Comparison of ENCODE assay signal across 8 mouse cellular contexts in genomic region chr2:131209969-131210792, GRCm38 (mm10). TPM values are rescaled to one million over a fixed set of nuclear protein-coding genes. Genes with fewer than 3 reads are reported as not detected.
A peak's percentile ranks its signal among the peaks of the same experiment; 100 is the strongest.
DNase-seq lines count a peak whose midpoint lies in the region; ATAC-seq and TF ChIP-seq lines count a peak whose summit lies in the region.

No protein-coding gene starts in this region.

- H3K27ac ChIP-seq in brown adipose tissue, adult 24 weeks (replicated peaks; ENCODE audit: low read depth, low read length) = peak overlapping the region; percentile 96
- peak overlapping the region; percentile 93 for H3K27ac ChIP-seq in heart, embryonic 13.5 days (replicated peaks)
- peak overlapping the region; percentile 92 for H3K27ac ChIP-seq in kidney, postnatal 0 days
- H3K27ac ChIP-seq in liver, embryonic 11.5 days (ENCODE audit: low read depth, low read length) = peak overlapping the region; percentile 67

- H3ac ChIP-seq in myocyte (ENCODE audit: control insufficient read depth, insufficient read length) = peak overlapping the region; percentile 13

- H3K36me3 ChIP-seq in heart, embryonic 13.5 days = peaks cover 26% of the 10 kb centered on the region
- H3K36me3 ChIP-seq in kidney, postnatal 0 days (ENCODE audit: insufficient read depth, low read length) = 0 out of 2 replicates have a peak, but pooled peaks cover 8% of the 10 kb centered on the region
- H3K36me3 ChIP-seq in liver, embryonic 11.5 days (ENCODE audit: control insufficient read depth, insufficient read depth, low read length) = no peaks in the 10 kb centered on the region
- H3K36me3 ChIP-seq in myocyte (ENCODE audit: control insufficient read depth, insufficient read depth) = no peaks in the 10 kb centered on the region

- H3K9me3 ChIP-seq in heart, embryonic 13.5 days = no peaks in the 10 kb centered on the region
- no peaks in the 10 kb centered on the region for H3K9me3 ChIP-seq in kidney, postnatal 0 days (replicated peaks; ENCODE audit: low read length)
- H3K9me3 ChIP-seq in liver, embryonic 11.5 days (ENCODE audit: control insufficient read depth, low read length) = no peaks in the 10 kb centered on the region

- TF ChIP-seq POLR2A in myocyte (IDR thresholded peaks at IDR 0.05; ENCODE audit: insufficient read length, low read depth) = peak; percentile 89

- DNase-seq in kidney, postnatal 0 days (ENCODE audit: low spot score) = peak; percentile 97
- peak; percentile 96 for DNase-seq in liver, embryonic 11.5 days (ENCODE audit: low spot score)
- peak; percentile 94 to 97 for DNase-seq in spleen, postnatal 4 days (ENCODE audit: low spot score in 2 of 2)

- ATAC-seq in CD4-positive, CD25-positive, alpha-beta regulatory T cell, adult 4 months = peak; percentile 98
- ATAC-seq in erythroid progenitor cell, adult 5-6 weeks (replicated peaks; ENCODE audit: low FRiP score, poor library complexity, severe bottlenecking) = peak; percentile 76
- peak; percentile 95 for ATAC-seq in heart, embryonic 13.5 days (ENCODE audit: extremely low read depth, insufficient number of reproducible peaks, low FRiP score, low TSS enrichment)
- ATAC-seq in kidney, postnatal 0 days (replicated peaks; ENCODE audit: low FRiP score, low read depth) = peak; percentile 96
- ATAC-seq in liver, embryonic 11.5 days (replicated peaks; ENCODE audit: low FRiP score) = peak; percentile 83

- no peaks in the 10 kb centered on the region for H3K27me3 ChIP-seq in heart, embryonic 13.5 days (replicated peaks)
- no peaks in the 10 kb centered on the region for H3K27me3 ChIP-seq in kidney, postnatal 0 days (ENCODE audit: insufficient read depth, low read length)
- no peaks in the 10 kb centered on the region for H3K27me3 ChIP-seq in liver, embryonic 11.5 days (replicated peaks; ENCODE audit: control insufficient read depth, insufficient read depth, low read length)
- H3K27me3 ChIP-seq in myocyte (ENCODE audit: control insufficient read depth, insufficient read depth, insufficient read length) = no peaks in the 10 kb centered on the region

- 1% methylated on average over 50 of the region's 50 CpGs for WGBS in heart, embryonic 13.5 days
- WGBS in kidney, postnatal 0 days = under 1% methylated on average over 50 of the region's 50 CpGs
- 1% methylated on average over 50 of the region's 50 CpGs for WGBS in liver, embryonic 11.5 days

- H3K79me2 ChIP-seq in myocyte (ENCODE audit: control insufficient read depth, insufficient read depth) = peaks cover 6% of the 10 kb centered on the region

- H3K4me1 ChIP-seq in brown adipose tissue, adult 24 weeks (ENCODE audit: control insufficient read depth, insufficient read depth, insufficient read length, low read length) = peaks cover 27% of the 10 kb centered on the region
- H3K4me1 ChIP-seq in heart, embryonic 13.5 days = peaks cover 43% of the 10 kb centered on the region
- peaks cover 13% of the 10 kb centered on the region; the same call in 1 of the 2 replicates for H3K4me1 ChIP-seq in kidney, postnatal 0 days (replicated peaks; ENCODE audit: insufficient read depth, low read length)
- peaks cover 60% of the 10 kb centered on the region for H3K4me1 ChIP-seq in liver, embryonic 11.5 days (replicated peaks; ENCODE audit: control insufficient read depth, insufficient read depth, low read length)

- TF ChIP-seq CTCF in kidney, postnatal 0 days (IDR thresholded peaks at IDR 0.05; ENCODE audit: low read depth) = peak; percentile 99

- peak overlapping the region; percentile 82 for H3K4me2 ChIP-seq in heart, embryonic 13.5 days
- H3K4me2 ChIP-seq in kidney, postnatal 0 days (ENCODE audit: low read length) = peak overlapping the region; percentile 65
- H3K4me2 ChIP-seq in liver, embryonic 11.5 days = peak overlapping the region; percentile 88
- H3K4me2 ChIP-seq in myocyte (ENCODE audit: low read depth) = peak overlapping the region; percentile 78

- H3K9ac ChIP-seq in heart, embryonic 13.5 days = peak overlapping the region; percentile 89
- H3K9ac ChIP-seq in kidney, postnatal 0 days (ENCODE audit: low read depth, low read length) = peak overlapping the region; percentile 76
- H3K9ac ChIP-seq in liver, embryonic 11.5 days (ENCODE audit: low read depth, low read length) = peak overlapping the region; percentile 60

- peak overlapping the region; percentile 70 for H3K4me3 ChIP-seq in brown adipose tissue, adult 24 weeks (ENCODE audit: insufficient read depth, low read depth, low read length)
- peak overlapping the region; percentile 76 for H3K4me3 ChIP-seq in heart, embryonic 13.5 days
- H3K4me3 ChIP-seq in kidney, postnatal 0 days (replicated peaks; ENCODE audit: low read depth, low read length) = peak overlapping the region; percentile 63
- H3K4me3 ChIP-seq in liver, embryonic 11.5 days (ENCODE audit: low read depth, low read length) = peak overlapping the region; percentile 67
- H3K4me3 ChIP-seq in myocyte = peak overlapping the region; percentile 48

TF ChIP-seq in myocyte, 11 proteins besides CTCF, POLR2A, EP300 and RAD21 (continues in another document):
- TF ChIP-seq MYOD1 (IDR thresholded peaks at IDR 0.05; ENCODE audit: control insufficient read depth in 1 of 3, insufficient read length in 2 of 3, low read depth in 2 of 3) (peak in 1 of 3 experiments; percentile 47), REST (IDR thresholded peaks at IDR 0.05; ENCODE audit: insufficient read depth, insufficient read length) (no peak), TCF3 (IDR thresholded peaks at IDR 0.05; ENCODE audit: insufficient read length, low read depth) (no peak), CEBPB (IDR thresholded peaks at IDR 0.05; ENCODE audit: insufficient read depth, poor library complexity, severe bottlenecking) (0 out of 2 replicates have a peak, but pooled peaks have one; percentile 42)

RNA-seq across cellular contexts. Expression of gene Ap5s1, which starts 3.3 kb away (rescaled TPM):
- 10 to 100 TPM; 23.8 to 28.5 TPM for polyA plus RNA-seq in CD4-positive, CD25-positive, alpha-beta regulatory T cell, adult 4 months (2017; shearing (Covaris generic))
- polyA plus RNA-seq in brown adipose tissue, adult 24 weeks (2012; ENCODE audit: insufficient read depth, insufficient read length, missing spikeins) = 15.9 and 26.0 TPM in 2 replicates
- 10.8 and 11.3 TPM in 2 replicates for total RNA-seq in erythroid progenitor cell, adult 5-6 weeks (2015; ENCODE audit: low replicate concordance)
- 10.9 and 11.4 TPM in 2 replicates for total RNA-seq in erythroid progenitor cell, adult 5-6 weeks (2017; ENCODE audit: low replicate concordance)
- polyA plus RNA-seq in heart, embryonic 13.5 days (2015; fragmentation: Nextera tagmentation; extraction: Ambion mirVana) = 32.0 and 35.2 TPM in 2 replicates
- polyA plus RNA-seq in kidney, postnatal 0 days (2015; fragmentation: Nextera tagmentation; extraction: Ambion mirVana) = 29.9 and 33.4 TPM in 2 replicates
- polyA plus RNA-seq in liver, embryonic 11.5 days (2014; fragmentation: Nextera tagmentation; extraction: Ambion mirVana) = 18.1 and 19.2 TPM in 2 replicates
- 33.6 TPM for polyA plus RNA-seq in myocyte (2012; fragmentation: generic; extraction: Trizol)

RNA-seq across cellular contexts. Expression of gene Spef1, which starts 23.1 kb away (rescaled TPM):
- polyA plus RNA-seq in CD4-positive, CD25-positive, alpha-beta regulatory T cell, adult 4 months (2017; shearing (Covaris generic)) = under 1 TPM; 0.34 to 0.79 TPM
- polyA plus RNA-seq in brown adipose tissue, adult 24 weeks (2012; ENCODE audit: insufficient read depth, insufficient read length, missing spikeins) = 5.3 and 9.2 TPM in 2 replicates
- total RNA-seq in erythroid progenitor cell, adult 5-6 weeks (2015; ENCODE audit: low replicate concordance) = 4.6 and 4.7 TPM in 2 replicates
- total RNA-seq in erythroid progenitor cell, adult 5-6 weeks (2017; ENCODE audit: low replicate concordance) = 4.1 and 6.4 TPM in 2 replicates
- polyA plus RNA-seq in heart, embryonic 13.5 days (2015; fragmentation: Nextera tagmentation; extraction: Ambion mirVana) = 1.3 and 1.5 TPM in 2 replicates
- polyA plus RNA-seq in kidney, postnatal 0 days (2015; fragmentation: Nextera tagmentation; extraction: Ambion mirVana) = 3.7 and 4.0 TPM in 2 replicates
- polyA plus RNA-seq in liver, embryonic 11.5 days (2014; fragmentation: Nextera tagmentation; extraction: Ambion mirVana) = 1.3 and 1.5 TPM in 2 replicates
- 9.4 TPM for polyA plus RNA-seq in myocyte (2012; fragmentation: generic; extraction: Trizol)

RNA-seq across cellular contexts. Expression of gene Cdc25b, which starts 23.4 kb away (rescaled TPM):
- polyA plus RNA-seq in CD4-positive, CD25-positive, alpha-beta regulatory T cell, adult 4 months (2017; shearing (Covaris generic)) = 10 to 100 TPM; 49.8 to 63.9 TPM
- polyA plus RNA-seq in brown adipose tissue, adult 24 weeks (2012; ENCODE audit: insufficient read depth, insufficient read length, missing spikeins) = 2.4 and 2.5 TPM in 2 replicates
- total RNA-seq in erythroid progenitor cell, adult 5-6 weeks (2015; ENCODE audit: low replicate concordance) = 345 and 367 TPM in 2 replicates
- 664 and 783 TPM in 2 replicates for total RNA-seq in erythroid progenitor cell, adult 5-6 weeks (2017; ENCODE audit: low replicate concordance)
- 36.6 and 41.2 TPM in 2 replicates for polyA plus RNA-seq in heart, embryonic 13.5 days (2015; fragmentation: Nextera tagmentation; extraction: Ambion mirVana)
- 36.1 and 39.0 TPM in 2 replicates for polyA plus RNA-seq in kidney, postnatal 0 days (2015; fragmentation: Nextera tagmentation; extraction: Ambion mirVana)
- 76.4 and 85.4 TPM in 2 replicates for polyA plus RNA-seq in liver, embryonic 11.5 days (2014; fragmentation: Nextera tagmentation; extraction: Ambion mirVana)
- 58.4 TPM for polyA plus RNA-seq in myocyte (2012; fragmentation: generic; extraction: Trizol)

RNA-seq across cellular contexts. Expression of gene Mavs, which starts 23.7 kb away (rescaled TPM):
- 10 to 100 TPM; 22.5 to 34.2 TPM for polyA plus RNA-seq in CD4-positive, CD25-positive, alpha-beta regulatory T cell, adult 4 months (2017; shearing (Covaris generic))
- polyA plus RNA-seq in brown adipose tissue, adult 24 weeks (2012; ENCODE audit: insufficient read depth, insufficient read length, missing spikeins) = 57.1 and 83.3 TPM in 2 replicates
- 27.0 and 33.1 TPM in 2 replicates for total RNA-seq in erythroid progenitor cell, adult 5-6 weeks (2015; ENCODE audit: low replicate concordance)
- total RNA-seq in erythroid progenitor cell, adult 5-6 weeks (2017; ENCODE audit: low replicate concordance) = 12.3 and 16.3 TPM in 2 replicates
- 18.8 and 20.1 TPM in 2 replicates for polyA plus RNA-seq in heart, embryonic 13.5 days (2015; fragmentation: Nextera tagmentation; extraction: Ambion mirVana)
- 31.8 and 34.2 TPM in 2 replicates for polyA plus RNA-seq in kidney, postnatal 0 days (2015; fragmentation: Nextera tagmentation; extraction: Ambion mirVana)
- 29.7 and 30.0 TPM in 2 replicates for polyA plus RNA-seq in liver, embryonic 11.5 days (2014; fragmentation: Nextera tagmentation; extraction: Ambion mirVana)
- 16.6 TPM for polyA plus RNA-seq in myocyte (2012; fragmentation: generic; extraction: Trizol)

RNA-seq across cellular contexts. Expression of gene Cenpb, which starts 30.3 kb away (rescaled TPM):
- 1 to 10 TPM; 2.1 to 2.5 TPM for polyA plus RNA-seq in CD4-positive, CD25-positive, alpha-beta regulatory T cell, adult 4 months (2017; shearing (Covaris generic))
- polyA plus RNA-seq in brown adipose tissue, adult 24 weeks (2012; ENCODE audit: insufficient read depth, insufficient read length, missing spikeins) = 78.2 and 99.0 TPM in 2 replicates
- total RNA-seq in erythroid progenitor cell, adult 5-6 weeks (2015; ENCODE audit: low replicate concordance) = 8.3 and 8.8 TPM in 2 replicates
- total RNA-seq in erythroid progenitor cell, adult 5-6 weeks (2017; ENCODE audit: low replicate concordance) = 12.5 and 15.1 TPM in 2 replicates
- 6.8 and 7.0 TPM in 2 replicates for polyA plus RNA-seq in heart, embryonic 13.5 days (2015; fragmentation: Nextera tagmentation; extraction: Ambion mirVana)
- polyA plus RNA-seq in kidney, postnatal 0 days (2015; fragmentation: Nextera tagmentation; extraction: Ambion mirVana) = 13.1 and 15.3 TPM in 2 replicates
- polyA plus RNA-seq in liver, embryonic 11.5 days (2014; fragmentation: Nextera tagmentation; extraction: Ambion mirVana) = 3.8 and 4.9 TPM in 2 replicates
- 130 TPM for polyA plus RNA-seq in myocyte (2012; fragmentation: generic; extraction: Trizol)

Comparison
In these comparisons a context has a peak if more than half of its experiments do, and no peak if none do; other contexts are left out.
1. Peak in every context shown above with its lines: DNase-seq, ATAC-seq, H3K4me3 ChIP-seq and H3K27ac ChIP-seq.
2. RNA of gene Cdc25b, which starts 23.4 kb away (polyA plus RNA-seq): 76.4 to 85.4 TPM in liver, embryonic 11.5 days, 49.8 to 63.9 TPM in CD4-positive, CD25-positive, alpha-beta regulatory T cell, adult 4 months, 58.4 TPM in myocyte (single experiment), 36.6 to 41.2 TPM in heart, embryonic 13.5 days and 36.1 to 39.0 TPM in kidney, postnatal 0 days; 2.4 to 2.5 TPM in brown adipose tissue, adult 24 weeks; every median in the first group is over 10 times any median in the second.